Mouse (Mus musculus) lung, postnatal 0 days (tissue): ENCODE measurements at regions not wholly inside any gene's neighbourhood (a gene's known extent, or its start where the extent isn't known, plus 50 kb on each side); places are given as distances from the start of the nearest gene placed in this dataset.

Experiments used
- ATAC-seq: fragments of 200-750 bp; cut with Nextera tagmentation; 2 replicates; pipeline ENCODE4 v1.8.0; 2017; ENCODE audit warnings: moderate library complexity
- DNase-seq: peaks from one replicate; pipeline ENCODE4 v3.0.0-alpha.2; 2016; ENCODE audit warnings: low spot score
- H3K27ac ChIP-seq: fragments of 300-500 bp; sonication (generic); 2 replicates; pipeline ENCODE4 v1.5.1; 2014; ENCODE audit warnings: antibody characterized with exemption, mild to moderate bottlenecking, low read length, mixed read lengths
- H3K27me3 ChIP-seq: fragments of 300-500 bp; sonication (generic); replicated peaks from 2 replicates; pipeline ENCODE4 v1.6.1; 2014; ENCODE audit warnings: low read length, mixed read lengths; ENCODE audit not compliant: insufficient read depth
- H3K36me3 ChIP-seq: fragments of 300-500 bp; sonication (generic); 2 replicates; pipeline ENCODE4 v1.6.1; 2014; ENCODE audit warnings: low read length, mixed read lengths; ENCODE audit not compliant: insufficient read depth
- H3K4me1 ChIP-seq: fragments of 300-500 bp; sonication (generic); 2 replicates; pipeline ENCODE4 v1.6.1; 2014; ENCODE audit warnings: antibody characterized with exemption, low read depth, low read length, mixed read lengths; ENCODE audit not compliant: insufficient read depth
- H3K4me2 ChIP-seq: fragments of 300-500 bp; sonication (generic); replicated peaks from 2 replicates; pipeline ENCODE4 v1.6.1; 2014; ENCODE audit warnings: low read depth, mild to moderate bottlenecking, low read length, moderate library complexity, mixed read lengths
- H3K4me3 ChIP-seq: fragments of 300-500 bp; sonication (generic); 2 replicates; pipeline ENCODE4 v1.5.1; 2014; ENCODE audit warnings: low read depth, low read length
- H3K9ac ChIP-seq: fragments of 300-500 bp; sonication (generic); replicated peaks from 2 replicates; pipeline ENCODE4 v1.6.1; 2014; ENCODE audit warnings: low read depth, mild to moderate bottlenecking
- H3K9me3 ChIP-seq: fragments of 300-500 bp; sonication (generic); 2 replicates; pipeline ENCODE4 v1.6.1; 2016; ENCODE audit warnings: low read length, mixed read lengths
- CTCF ChIP-seq: IDR thresholded peaks from 2 replicates; pipeline ENCODE4 v1.5.1; 2016; ENCODE audit warnings: antibody characterized with exemption, mild to moderate bottlenecking
- EP300 ChIP-seq: IDR thresholded peaks from 2 replicates; pipeline ENCODE4 v1.6.1; 2016; ENCODE audit warnings: antibody characterized with exemption, mild to moderate bottlenecking, control low read depth
- WGBS: fragments of 180-500 bp; shearing (Covaris S2); extraction: QIAGEN DNeasy Blood & Tissue Kit; methylation state at CpG from one replicate; pipeline ENCODE4 v1.1.7; 2014; 5-methylcytosine and 5-hydroxymethylcytosine counted together

- Histone ChIP-seq H3K4me3 (no peak overlapping the region), H3K4me2 (no peak overlapping the region), H3K4me1 (no peaks in the 10 kb centered on the region), H3K27me3 (no peaks in the 10 kb centered on the region), H3K27ac (no peak overlapping the region), H3K9ac (no peak overlapping the region), H3K36me3 (no peaks in the 10 kb centered on the region), H3K9me3 (no peaks in the 10 kb centered on the region)
- 71% methylated on average over 9 of the region's 9 CpGs for WGBS
- DNase-seq (no peak), ATAC-seq (no peak)
- TF ChIP-seq CTCF (no peak), EP300 (no peak)
Measured at GRCm38 (mm10) chr2:159064403-159064970, 269.9 kb downstream of the Dhx35 start.

GRCm38 (mm10) chr2:159067506-159067905, 272.9 kb downstream of the Dhx35 start:
- DNase-seq (no peak), ATAC-seq (no peak)
- 60% methylated on average over 7 of the region's 7 CpGs for WGBS
- no peaks in the 10 kb centered on the region for H3K4me1 ChIP-seq
- no peak overlapping the region for H3K4me2 ChIP-seq
- no peak overlapping the region for H3K9ac ChIP-seq
- no peaks in the 10 kb centered on the region for H3K9me3 ChIP-seq
- H3K4me3 ChIP-seq, result no peak overlapping the region
- peak; percentile 15; the same call in 1 of the 2 replicates for TF ChIP-seq CTCF
- no peak for TF ChIP-seq EP300
- no peak overlapping the region for H3K27ac ChIP-seq
- H3K36me3 ChIP-seq, result no peaks in the 10 kb centered on the region
- no peaks in the 10 kb centered on the region for H3K27me3 ChIP-seq

- 46% methylated on average over 7 of the region's 7 CpGs for WGBS
- no peak overlapping the region for H3K27ac ChIP-seq
- H3K27me3 ChIP-seq, result no peaks in the 10 kb centered on the region
- TF ChIP-seq EP300 (peak; percentile 56), CTCF (peak; percentile 38)
- peak; percentile 85 for ATAC-seq
- H3K9ac ChIP-seq, result no peak overlapping the region
- DNase-seq, result peak; percentile 78
- H3K4me2 ChIP-seq, result no peak overlapping the region
- H3K36me3 ChIP-seq, result no peaks in the 10 kb centered on the region
- H3K4me3 ChIP-seq, result no peak overlapping the region
- no peaks in the 10 kb centered on the region for H3K4me1 ChIP-seq
- H3K9me3 ChIP-seq, result no peaks in the 10 kb centered on the region
Measured at GRCm38 (mm10) chr2:159068303-159069020, 273.9 kb downstream of the Dhx35 start.

GRCm38 (mm10) chr2:159069180-159069579, 274.6 kb downstream of the Dhx35 start:
- ATAC-seq (peak; percentile 29), DNase-seq (no peak)
- Histone ChIP-seq H3K9ac (no peak overlapping the region), H3K4me2 (no peak overlapping the region), H3K36me3 (no peaks in the 10 kb centered on the region), H3K4me3 (no peak overlapping the region), H3K9me3 (no peaks in the 10 kb centered on the region), H3K27ac (peak overlapping the region; percentile 28; the same call in 1 of the 2 replicates), H3K4me1 (no peaks in the 10 kb centered on the region), H3K27me3 (no peaks in the 10 kb centered on the region)
- 22% methylated on average over 6 of the region's 6 CpGs for WGBS
- TF ChIP-seq EP300 (no peak), CTCF (no peak)

GRCm38 (mm10) chr2:159072997-159073690, 278.5 kb downstream of the Dhx35 start:
- Histone ChIP-seq H3K36me3 (no peaks in the 10 kb centered on the region), H3K9ac (no peak overlapping the region), H3K4me3 (no peak overlapping the region), H3K27me3 (no peaks in the 10 kb centered on the region), H3K27ac (no peak overlapping the region), H3K9me3 (no peaks in the 10 kb centered on the region), H3K4me2 (no peak overlapping the region), H3K4me1 (no peaks in the 10 kb centered on the region)
- WGBS, result 57% methylated on average over 7 of the region's 7 CpGs
- ATAC-seq (peak; percentile 71), DNase-seq (peak; percentile 65)
- TF ChIP-seq EP300 (0 out of 2 replicates have a peak, but pooled peaks have one; percentile 21), CTCF (no peak)

GRCm38 (mm10) chr2:159079836-159080235, 285.2 kb downstream of the Dhx35 start:
- no peaks in the 10 kb centered on the region for H3K4me1 ChIP-seq
- no peak overlapping the region for H3K4me3 ChIP-seq
- H3K9ac ChIP-seq, result no peak overlapping the region

More at GRCm38 (mm10) chr2:159079836-159080235, 285.2 kb downstream of the Dhx35 start:
- no peak overlapping the region for H3K4me2 ChIP-seq
- DNase-seq, result no peak
- H3K36me3 ChIP-seq, result no peaks in the 10 kb centered on the region
- no peaks in the 10 kb centered on the region for H3K27me3 ChIP-seq
- ATAC-seq, result no peak
- H3K9me3 ChIP-seq, result no peaks in the 10 kb centered on the region
- TF ChIP-seq CTCF (no peak), EP300 (no peak)
- H3K27ac ChIP-seq, result no peak overlapping the region
- 77% methylated on average over 7 of the region's 7 CpGs for WGBS
